Mouse (Mus musculus) MEL (cell line): ENCODE data around the gene Flna. TPM values are rescaled to one million over a fixed set of nuclear protein-coding genes. Genes with fewer than 3 reads are reported as not detected.

Experiments
- DNase-seq: peaks from one replicate; pipeline ENCODE4 v3.0.0; 2011; ENCODE audit warnings: low read depth, low spot score
- H3K27ac ChIP-seq: 2 replicates; pipeline ENCODE4 v1.5.1; 2012; ENCODE audit warnings: low read depth, mild to moderate bottlenecking, control low read depth, low read length, moderate library complexity; ENCODE audit not compliant: control insufficient read depth
- H3K27me3 ChIP-seq, 2 experiments: fragments of 150-350 bp in 1 of 2; sonication (generic) in 1 of 2; 2 replicates each; pipeline ENCODE4 v1.6.1; 2012; ENCODE audit warnings: low read length in 2 of 2, mild to moderate bottlenecking in 2 of 2, improper control_type of control experiment in 1 of 2, moderate library complexity in 1 of 2; ENCODE audit not compliant: insufficient read depth in 2 of 2, control insufficient read depth in 1 of 2
- H3K36me3 ChIP-seq, 2 experiments: 2 replicates each; pipeline ENCODE4 v1.6.1; 2012 to 2014; ENCODE audit warnings: low read length in 2 of 2, improper control_type of control experiment in 1 of 2, inconsistent platforms in 1 of 2, mild to moderate bottlenecking in 1 of 2; ENCODE audit not compliant: insufficient read depth in 2 of 2, control insufficient read depth in 1 of 2
- H3K4me1 ChIP-seq, 2 experiments: fragments of 150-350 bp in 1 of 2; sonication (generic) in 1 of 2; 2 replicates each; pipeline ENCODE4 v1.6.1; 2012; ENCODE audit warnings: low read length in 2 of 2, improper control_type of control experiment in 1 of 2, mild to moderate bottlenecking in 1 of 2; ENCODE audit not compliant: insufficient read depth in 2 of 2, control insufficient read depth in 1 of 2
- H3K4me3 ChIP-seq, 2 experiments: fragments of 150-350 bp in 1 of 2; sonication (generic) in 1 of 2; 2 replicates each; pipeline ENCODE4 v1.5.1; 2012; ENCODE audit warnings: low read depth in 2 of 2, low read length in 2 of 2, mild to moderate bottlenecking in 2 of 2, moderate library complexity in 2 of 2, control low read depth in 1 of 2, improper control_type of control experiment in 1 of 2; ENCODE audit not compliant: control insufficient read depth in 1 of 2, insufficient read depth in 1 of 2
- H3K79me2 ChIP-seq: 2 replicates; pipeline ENCODE4 v1.6.1; 2012; ENCODE audit warnings: mild to moderate bottlenecking, low read length, moderate library complexity; ENCODE audit not compliant: control insufficient read depth, poor library complexity, insufficient read depth
- H3K9ac ChIP-seq: 2 replicates; pipeline ENCODE4 v1.6.1; 2012; ENCODE audit warnings: low read depth, mild to moderate bottlenecking, control low read depth, low read length, moderate library complexity; ENCODE audit not compliant: control insufficient read depth, poor library complexity, severe bottlenecking
- H3K9me3 ChIP-seq: fragments of 150-350 bp; sonication (generic); replicated peaks from 2 replicates; pipeline ENCODE4 v1.6.1; 2012; ENCODE audit warnings: mild to moderate bottlenecking, low read length, improper control_type of control experiment, moderate library complexity; ENCODE audit not compliant: insufficient read depth
- BHLHE40 ChIP-seq: IDR thresholded peaks from 2 replicates; pipeline ENCODE4 v1.6.1; 2012; ENCODE audit warnings: low read depth, mild to moderate bottlenecking, inconsistent platforms, low read length, improper control_type of control experiment, borderline replicate concordance
- CHD1 ChIP-seq: IDR thresholded peaks from 2 replicates; pipeline ENCODE4 v1.6.1; 2012; ENCODE audit warnings: low read depth, mild to moderate bottlenecking, inconsistent platforms, low read length, improper control_type of control experiment
- CHD2 ChIP-seq: IDR thresholded peaks from 2 replicates; pipeline ENCODE4 v1.6.1; 2011; ENCODE audit warnings: low read length, improper control_type of control experiment
- E2F4 ChIP-seq: IDR thresholded peaks from 2 replicates; pipeline ENCODE4 v1.6.1; 2011; ENCODE audit warnings: low read depth, low read length, improper control_type of control experiment, borderline replicate concordance
- ELF1 ChIP-seq: IDR thresholded peaks from 2 replicates; pipeline ENCODE4 v1.6.1; 2014; ENCODE audit warnings: low read depth, mild to moderate bottlenecking, inconsistent platforms, low read length, improper control_type of control experiment, moderate library complexity
- EP300 ChIP-seq, 2 experiments: IDR thresholded peaks; 2 replicates each; pipeline ENCODE4 v1.6.1; 2011; ENCODE audit warnings: improper control_type of control experiment in 2 of 2, low read length in 2 of 2, low read depth in 1 of 2, mild to moderate bottlenecking in 1 of 2
- ETS1 ChIP-seq: IDR thresholded peaks from 2 replicates; pipeline ENCODE4 v1.6.1; 2012; ENCODE audit warnings: low read depth, mild to moderate bottlenecking, inconsistent platforms, low read length, improper control_type of control experiment, moderate library complexity
- GABPA ChIP-seq: IDR thresholded peaks from 2 replicates; pipeline ENCODE4 v1.6.1; 2012; ENCODE audit warnings: low read depth, mild to moderate bottlenecking, inconsistent platforms, low read length, improper control_type of control experiment, moderate library complexity
- GATA1 ChIP-seq: IDR thresholded peaks from 2 replicates; pipeline ENCODE4 v1.6.1; 2011; ENCODE audit warnings: low read depth, low read length, improper control_type of control experiment
- HCFC1 ChIP-seq: IDR thresholded peaks from 2 replicates; pipeline ENCODE4 v1.6.1; 2012; ENCODE audit warnings: low read depth, mild to moderate bottlenecking, inconsistent platforms, low read length, improper control_type of control experiment, moderate library complexity
- JUND ChIP-seq: IDR thresholded peaks from 2 replicates; pipeline ENCODE4 v1.6.1; 2011; ENCODE audit warnings: low read depth, mild to moderate bottlenecking, improper control_type of control experiment, low read length
- KAT2A ChIP-seq: conservative IDR thresholded peaks from 2 replicates; pipeline ENCODE4 v1.6.1; 2012; ENCODE audit warnings: low read depth, low read length, improper control_type of control experiment, inconsistent platforms
- MAFK ChIP-seq: IDR thresholded peaks from 2 replicates; pipeline ENCODE4 v1.6.1; 2011; ENCODE audit warnings: low read depth, mild to moderate bottlenecking, low read length, improper control_type of control experiment, borderline replicate concordance
- MAX ChIP-seq: IDR thresholded peaks from 2 replicates; pipeline ENCODE4 v1.6.1; 2011; ENCODE audit warnings: low read length, improper control_type of control experiment
- MAZ ChIP-seq: IDR thresholded peaks from 2 replicates; pipeline ENCODE4 v1.6.1; 2012; ENCODE audit warnings: low read depth, mild to moderate bottlenecking, inconsistent platforms, low read length, improper control_type of control experiment
- MEF2A ChIP-seq: IDR thresholded peaks from 2 replicates; pipeline ENCODE4 v1.6.1; 2014; ENCODE audit warnings: low read depth, mild to moderate bottlenecking, inconsistent platforms, low read length, improper control_type of control experiment; ENCODE audit not compliant: poor library complexity, insufficient replicate concordance, severe bottlenecking; ENCODE audit errors: extremely low read depth
- MXI1 ChIP-seq: IDR thresholded peaks from 2 replicates; pipeline ENCODE4 v1.6.1; 2011; ENCODE audit warnings: mild to moderate bottlenecking, low read depth, low read length, improper control_type of control experiment
- MYB ChIP-seq: IDR thresholded peaks from 2 replicates; pipeline ENCODE4 v1.6.1; 2011; ENCODE audit warnings: mild to moderate bottlenecking, low read depth, low read length, improper control_type of control experiment
- MYC ChIP-seq: IDR thresholded peaks from 2 replicates; pipeline ENCODE4 v1.6.1; 2011; ENCODE audit warnings: low read depth, mild to moderate bottlenecking, low read length, improper control_type of control experiment, moderate library complexity
- NELFE ChIP-seq: IDR thresholded peaks from 2 replicates; pipeline ENCODE4 v1.6.1; 2011; ENCODE audit warnings: low read depth, low read length, improper control_type of control experiment
- NRF1 ChIP-seq: IDR thresholded peaks from 2 replicates; pipeline ENCODE4 v1.6.1; 2014; ENCODE audit warnings: low read depth, mild to moderate bottlenecking, inconsistent platforms, low read length, improper control_type of control experiment, moderate library complexity; ENCODE audit not compliant: poor library complexity, insufficient read depth, severe bottlenecking
- POLR2A ChIP-seq, 2 experiments: IDR thresholded peaks; 2 replicates each; pipeline ENCODE4 v1.6.1; 2011 to 2012; ENCODE audit warnings: low read length in 2 of 2, mild to moderate bottlenecking in 2 of 2, control low read depth in 1 of 2, improper control_type of control experiment in 1 of 2, low read depth in 1 of 2, moderate library complexity in 1 of 2; ENCODE audit not compliant: control insufficient read depth in 1 of 2, insufficient read depth in 1 of 2, poor library complexity in 1 of 2
- POLR2AphosphoS2 ChIP-seq: IDR thresholded peaks from 2 replicates; pipeline ENCODE4 v1.6.1; 2011; ENCODE audit warnings: low read length, improper control_type of control experiment
- POLR2AphosphoS5 ChIP-seq: IDR thresholded peaks from 2 replicates; pipeline ENCODE4 v1.6.1; 2012; ENCODE audit warnings: low read depth, borderline replicate concordance, mild to moderate bottlenecking, inconsistent platforms, low read length, moderate library complexity, mixed read lengths
- RAD21 ChIP-seq: IDR thresholded peaks from 2 replicates; pipeline ENCODE4 v1.6.1; 2011; ENCODE audit warnings: mild to moderate bottlenecking, low read depth, low read length, improper control_type of control experiment
- RCOR1 ChIP-seq: IDR thresholded peaks from 2 replicates; pipeline ENCODE4 v1.6.1; 2012; ENCODE audit warnings: low read depth, mild to moderate bottlenecking, inconsistent platforms, low read length, improper control_type of control experiment
- SIN3A ChIP-seq: IDR thresholded peaks from 2 replicates; pipeline ENCODE4 v1.6.1; 2012; ENCODE audit warnings: low read length, improper control_type of control experiment, inconsistent platforms
- TAL1 ChIP-seq: IDR thresholded peaks from 2 replicates; pipeline ENCODE4 v1.6.1; 2012; ENCODE audit warnings: mild to moderate bottlenecking, inconsistent platforms, low read length, moderate library complexity, mixed read lengths
- TCF12 ChIP-seq: IDR thresholded peaks from 2 replicates; pipeline ENCODE4 v1.6.1; 2014; ENCODE audit warnings: low read depth, mild to moderate bottlenecking, inconsistent platforms, low read length, improper control_type of control experiment, moderate library complexity
- UBTF ChIP-seq: IDR thresholded peaks from 2 replicates; pipeline ENCODE4 v1.6.1; 2012; ENCODE audit warnings: low read depth, mild to moderate bottlenecking, inconsistent platforms, low read length, improper control_type of control experiment, moderate library complexity, borderline replicate concordance; ENCODE audit not compliant: insufficient read depth
- USF1 ChIP-seq: IDR thresholded peaks from 2 replicates; pipeline ENCODE4 v1.6.1; 2014; ENCODE audit warnings: low read depth, mild to moderate bottlenecking, inconsistent platforms, low read length, improper control_type of control experiment, moderate library complexity
- USF2 ChIP-seq, 2 experiments: IDR thresholded peaks; 2 replicates each; pipeline ENCODE4 v1.6.1; 2011 to 2012; ENCODE audit warnings: improper control_type of control experiment in 2 of 2, low read length in 2 of 2, borderline replicate concordance in 1 of 2, inconsistent platforms in 1 of 2, low read depth in 1 of 2, mild to moderate bottlenecking in 1 of 2; ENCODE audit not compliant: insufficient read depth in 1 of 2
- ZC3H11A ChIP-seq: IDR thresholded peaks from 2 replicates; pipeline ENCODE4 v1.6.1; 2012; ENCODE audit warnings: low read depth, mild to moderate bottlenecking, inconsistent platforms, low read length, improper control_type of control experiment
- ZKSCAN1 ChIP-seq: IDR thresholded peaks from 2 replicates; pipeline ENCODE4 v1.6.1; 2012; ENCODE audit warnings: low read depth, mild to moderate bottlenecking, inconsistent platforms, low read length, improper control_type of control experiment, moderate library complexity
- ZMIZ1 ChIP-seq: IDR thresholded peaks from 2 replicates; pipeline ENCODE4 v1.6.1; 2012; ENCODE audit warnings: low read depth, mild to moderate bottlenecking, inconsistent platforms, low read length, improper control_type of control experiment, moderate library complexity
- ZNF384 ChIP-seq: IDR thresholded peaks from 2 replicates; pipeline ENCODE4 v1.6.1; 2012; ENCODE audit warnings: low read depth, mild to moderate bottlenecking, inconsistent platforms, low read length, improper control_type of control experiment
- polyA plus RNA-seq, 2 experiments: library from polyadenylated mRNA; stranded (reverse) in 1 of 2; unstranded in 1 of 2; fragments of >175 nt in 1 of 2; fragments of >200 nt in 1 of 2; gene quantifications; 2 replicates each; pipeline versions ENCODE4 v1.2.1 to v1.2.4; 2012; ENCODE audit warnings: low replicate concordance in 2 of 2, low read depth in 1 of 2; ENCODE audit not compliant: insufficient read length in 2 of 2, insufficient read depth in 1 of 2, missing spikeins in 1 of 2
- total RNA-seq: library from RNA; depleted of rRNA; stranded (reverse); fragments of 300-350 nt; gene quantifications from 2 replicates; pipeline ENCODE4 v1.2.3, GENCODE M21; 2012

The Flna gene
- total and polyA plus RNA-seq, 3 experiments: 111 to 233 (median 147) TPM

DNA sequence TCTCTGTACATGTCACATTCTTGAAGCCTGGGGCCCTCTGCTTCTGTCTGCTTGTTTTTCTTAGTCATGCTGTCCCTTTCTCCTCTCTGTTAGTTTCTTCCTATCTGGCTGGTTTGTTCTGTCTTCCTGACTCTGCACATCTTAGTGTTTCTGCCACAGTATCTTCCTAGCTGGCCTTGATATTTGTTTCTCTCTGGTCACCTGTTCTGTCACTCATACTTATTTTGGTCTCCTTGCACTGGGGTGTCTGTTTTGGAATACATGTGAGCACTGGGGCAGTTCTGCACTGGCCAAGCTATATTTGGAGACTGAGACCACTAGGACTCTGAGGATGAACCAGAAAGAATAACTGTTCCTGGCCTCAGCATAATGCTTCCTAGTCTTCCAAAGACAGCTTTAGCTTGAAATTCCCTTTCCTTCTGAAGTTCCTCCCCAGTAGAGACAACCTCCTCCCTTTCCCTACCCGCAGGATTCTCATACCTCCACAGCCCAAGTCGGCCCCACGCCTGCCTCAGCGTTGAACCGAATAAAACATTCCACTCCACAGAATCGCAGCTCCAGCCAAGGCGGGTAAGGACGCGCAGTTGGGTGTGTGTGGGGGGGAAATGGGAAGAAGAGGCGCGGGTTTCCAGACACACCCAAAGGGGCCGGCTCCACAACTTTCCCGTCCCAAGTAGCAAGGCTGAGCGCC lies 31.6 kb upstream of the Flna start:
- peaks cover 0 to 13% of the 10 kb centered on the region in 2 experiments; a peak in 2 of 4 replicates for H3K4me1 ChIP-seq
- H3K9ac ChIP-seq: peak overlapping the region; percentile 85
- peak overlapping the region; percentile 76 to 83 for H3K4me3 ChIP-seq
- H3K79me2 ChIP-seq: peaks cover 13% of the 10 kb centered on the region
- no peaks in the 10 kb centered on the region for H3K27me3 ChIP-seq
- H3K27ac ChIP-seq: peak overlapping the region; percentile 71
- H3K9me3 ChIP-seq: no peaks in the 10 kb centered on the region
- peak; percentile 40 for DNase-seq
- H3K36me3 ChIP-seq: peaks cover 0 to 13% of the 10 kb centered on the region in 2 experiments; a peak in 3 of 4 replicates
- TF ChIP-seq RAD21 (no peak), GATA1 (no peak), TAL1 (no peak), MYB (no peak), EP300 (IDR thresholded peaks at IDR 0.05; ENCODE audit: low read depth in 1 of 2, low read length in 2 of 2) (no peak), NELFE (peak; percentile 45; the same call in 1 of the 2 replicates), ETS1 (0 out of 2 replicates have a peak, but pooled peaks have one; percentile 19), POLR2A (IDR thresholded peaks at IDR 0.05; ENCODE audit: control insufficient read depth in 1 of 2, insufficient read depth in 1 of 2, low read depth in 1 of 2, low read length in 2 of 2, poor library complexity in 1 of 2) (peak in 1 of 2 experiments; percentile 57; a peak in 1 of 4 replicates), ZC3H11A (no peak), MYC (no peak), POLR2AphosphoS5 (no peak), USF2 (IDR thresholded peaks at IDR 0.05; ENCODE audit: borderline replicate concordance in 1 of 2, insufficient read depth in 1 of 2, low read depth in 1 of 2, low read length in 2 of 2) (no peak), NRF1 (0 out of 2 replicates have a peak, but pooled peaks have one; percentile 18), ZMIZ1 (no peak), ZKSCAN1 (no peak), POLR2AphosphoS2 (0 out of 2 replicates have a peak, but pooled peaks have one; percentile 60), KAT2A (no peak), CHD2 (no peak), MEF2A (no peak), CHD1 (no peak), USF1 (no peak), E2F4 (no peak), JUND (no peak), TCF12 (no peak), ZNF384 (no peak), BHLHE40 (no peak), SIN3A (no peak), UBTF (no peak), MAFK (no peak), HCFC1 (no peak), MXI1 (peak; percentile 8; the same call in 1 of the 2 replicates), ELF1 (no peak), MAX (peak; percentile 16; the same call in 1 of the 2 replicates), GABPA (no peak), MAZ (peak; percentile 35; the same call in 1 of the 2 replicates), RCOR1 (no peak)
